Mouse (Mus musculus) lung, postnatal 0 days (tissue): Measurements from ENCODE around the gene Spryd3.

ENCODE experiments used
- CTCF ChIP-seq: IDR thresholded peaks from 2 replicates; pipeline ENCODE4 v1.5.1; 2016; ENCODE audit warnings: antibody characterized with exemption, mild to moderate bottlenecking
- EP300 ChIP-seq: IDR thresholded peaks from 2 replicates; pipeline ENCODE4 v1.6.1; 2016; ENCODE audit warnings: antibody characterized with exemption, mild to moderate bottlenecking, control low read depth

GRCm38 (mm10) chr15:102074070-102074731 lies 61.8 kb downstream of the Spryd3 start:
- TF ChIP-seq CTCF (no peak), EP300 (no peak)
